Mouse (Mus musculus): Measurements from ENCODE around the gene Slc39a1. TPM values are rescaled to one million over a fixed set of nuclear protein-coding genes. Genes with fewer than 3 reads are reported as not detected.

The Slc39a1 gene
- polyA plus RNA-seq (2014; fragmentation: Illumina TruSeq; extraction: RNeasy Lipid Tissue Mini Kit (QIAGEN cat#74804); ENCODE audit: low read depth, low replicate concordance) = 57.5 TPM

DNA sequence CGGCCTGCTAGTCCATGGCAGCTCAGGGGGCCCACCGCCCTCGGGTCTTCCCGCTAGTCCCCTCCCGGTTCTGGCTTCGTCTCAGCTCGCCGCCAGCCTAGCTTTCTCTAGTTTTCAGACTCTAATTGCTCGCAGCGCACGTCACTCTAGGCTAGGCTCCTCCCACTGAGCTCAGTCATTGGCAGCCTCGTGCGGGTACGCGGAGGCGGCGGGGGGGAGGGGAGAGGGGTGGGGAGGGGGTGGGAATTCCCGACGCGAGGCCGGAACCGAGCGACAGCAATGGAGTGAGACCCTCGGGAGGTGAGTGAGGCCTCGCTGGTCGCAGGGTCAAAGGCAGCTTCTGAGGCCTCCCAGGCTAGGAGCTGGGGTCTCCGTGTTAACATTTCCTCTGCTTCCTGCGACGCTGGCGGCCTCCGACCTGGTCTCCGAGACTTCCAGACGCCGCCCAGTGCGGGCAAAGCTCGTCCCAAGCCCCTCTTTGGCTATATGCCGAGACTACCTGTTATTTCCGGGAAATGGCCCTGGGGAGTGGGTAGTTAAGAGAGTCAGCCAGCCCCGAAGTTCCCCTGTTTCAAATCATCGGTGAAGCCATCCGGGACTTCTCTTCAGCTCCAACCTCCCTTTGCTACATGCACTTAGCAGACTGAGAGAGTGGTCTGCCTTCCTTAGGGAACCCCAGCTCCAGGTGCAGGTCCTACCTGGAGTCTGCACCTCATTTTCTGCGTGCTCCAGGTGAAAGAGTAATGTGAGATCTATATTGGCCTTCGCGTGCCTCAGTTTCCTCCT, at the start of gene Slc39a1:
Slc39a1 (plus strand) TSS at position 213 of the 786 bp plus-strand sequence.

GRCm38 (mm10) chr3:90213377-90213866, 34.5 kb upstream of the Slc39a1 start, which contains the start of the genes Rps27 and Rab13:
Gene Rps27, minus strand, starts transcription at chr3:90213651.
Gene Rab13, plus strand, starts transcription at chr3:90213695.

GRCm38 (mm10) chr3:90231507-90232333, 16.3 kb upstream of the Slc39a1 start, which contains the start of gene Jtb:
Gene Jtb, plus strand, starts transcription at chr3:90231597.

DNA sequence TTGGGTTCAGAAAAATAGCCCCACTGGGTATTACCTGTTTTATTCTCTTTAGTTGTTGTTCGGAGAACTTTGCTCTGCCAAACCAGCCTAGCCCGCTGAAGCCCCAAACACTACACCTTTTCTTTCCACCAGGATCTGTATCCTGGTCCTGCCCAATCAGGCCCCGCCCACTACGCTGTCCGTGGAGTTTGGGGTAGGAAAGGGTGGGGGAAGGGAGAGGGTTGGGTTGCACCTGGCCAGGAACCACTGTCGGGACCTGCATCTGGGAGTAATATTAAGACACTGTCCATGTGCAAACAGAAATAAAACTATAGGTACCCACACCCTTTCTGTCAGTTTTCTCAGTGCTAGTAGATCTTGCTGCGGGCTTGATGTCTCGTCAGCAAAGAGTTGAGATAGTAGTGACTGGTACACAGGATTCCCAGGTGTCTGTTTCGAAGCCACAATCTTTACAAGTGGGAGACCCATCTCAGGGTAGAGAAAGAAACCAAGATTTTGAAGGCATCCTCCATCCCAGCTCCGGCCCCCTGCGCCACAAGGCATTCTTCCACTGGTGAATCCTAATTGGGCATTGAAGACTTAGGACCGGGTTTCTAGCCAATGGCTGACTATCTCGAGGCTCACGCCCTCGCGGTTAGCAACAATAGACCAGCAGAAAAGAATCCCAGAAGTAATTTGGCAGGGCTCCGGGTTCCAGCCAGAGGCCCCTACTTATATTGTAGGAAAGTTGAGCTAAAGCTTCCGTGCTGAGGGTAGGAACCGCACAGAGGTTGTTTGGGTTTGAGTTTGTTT, 4.8 kb upstream of the Slc39a1 start, which contains the start of gene Creb3l4:
Creb3l4 (minus strand) TSS at position 529 of the 792 bp plus-strand sequence.

DNA sequence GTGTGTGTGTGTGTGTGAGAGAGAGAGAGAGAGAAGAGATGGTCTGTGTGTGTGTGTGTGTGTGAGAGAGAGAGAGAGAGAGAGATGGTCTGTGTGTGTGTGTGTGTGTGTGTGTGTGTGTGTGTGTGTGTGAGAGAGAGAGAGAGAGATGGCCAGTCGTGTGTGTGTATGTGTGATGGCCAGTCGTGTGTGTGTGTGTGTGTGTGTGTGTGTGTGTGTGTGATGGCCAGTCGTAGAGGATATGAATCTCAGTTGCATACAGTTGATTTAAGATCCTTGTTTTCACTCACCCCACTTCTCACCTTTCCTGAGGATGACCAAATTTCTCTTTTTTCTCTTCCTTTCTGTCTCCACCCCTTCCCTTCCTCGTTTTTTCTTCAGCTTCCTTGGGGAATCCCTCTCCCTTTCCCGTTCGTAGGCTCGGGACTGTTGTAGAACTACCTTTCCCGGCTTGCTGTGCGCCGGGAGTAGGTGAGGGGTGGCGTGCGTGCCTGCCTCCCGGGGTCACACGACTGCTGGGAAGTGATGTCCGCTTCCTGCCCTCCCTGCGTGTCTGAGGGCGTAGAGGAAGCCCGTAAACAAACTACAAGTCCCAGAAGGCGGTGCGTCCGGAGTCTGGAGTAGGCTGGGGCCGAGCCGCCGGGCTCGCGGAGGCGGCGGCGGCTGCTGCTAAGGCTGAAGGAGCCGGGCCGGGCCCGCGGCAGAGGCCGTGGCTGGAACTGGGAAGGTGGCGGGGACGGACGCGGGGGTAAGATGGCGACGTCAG, 5.9 kb downstream of the Slc39a1 start, which contains the start of gene Crtc2:
Crtc2 (plus strand) TSS at position 511 of the 766 bp plus-strand sequence.

GRCm38 (mm10) chr3:90265034-90265931, 17.3 kb downstream of the Slc39a1 start, which contains the start of gene Dennd4b:
Gene Dennd4b, plus strand, starts transcription at chr3:90265185.

DNA sequence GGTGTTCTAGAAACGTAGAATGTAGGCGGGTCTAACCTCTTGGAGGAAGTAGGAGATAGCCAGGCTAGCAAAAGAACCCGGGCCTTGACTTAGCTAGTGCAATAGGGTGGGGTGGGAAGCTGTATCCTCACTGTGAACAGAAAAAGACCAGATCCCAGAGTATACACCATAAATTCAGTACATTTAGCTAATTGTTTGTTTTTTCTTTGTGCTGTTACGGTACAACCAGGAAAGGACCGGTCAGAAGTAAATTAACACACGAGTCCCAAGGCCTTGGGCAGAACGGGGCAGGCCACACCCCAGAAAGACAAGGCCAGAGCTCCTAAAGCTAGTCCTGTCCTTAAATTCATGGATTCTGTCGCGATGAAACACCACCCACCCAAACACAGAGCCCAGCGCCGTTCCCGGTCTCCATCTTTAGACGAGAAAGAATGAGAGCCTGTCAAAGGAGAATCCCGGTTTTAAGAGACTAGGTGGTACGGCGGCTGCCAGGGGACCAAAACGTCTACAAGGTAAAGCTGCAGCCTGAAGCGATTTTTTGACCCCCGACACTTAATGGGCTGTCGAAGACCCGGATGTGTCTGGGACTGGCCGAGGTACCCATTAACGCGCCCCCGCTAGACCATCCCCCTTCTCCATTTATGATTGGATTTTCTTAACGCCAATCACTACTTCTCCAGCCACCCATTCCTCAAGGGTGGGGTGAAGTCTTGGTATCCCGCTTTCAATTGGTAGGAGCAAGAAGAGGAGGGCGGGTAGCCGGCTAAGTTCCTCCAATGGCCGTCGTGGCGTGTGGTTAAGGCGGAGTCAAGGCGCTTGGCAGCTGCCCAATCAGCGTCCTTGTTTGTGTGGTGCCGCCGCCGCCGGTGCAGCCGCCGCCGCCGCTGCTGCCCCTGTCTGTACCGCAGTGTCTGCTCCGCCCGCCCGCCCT, 44.6 kb downstream of the Slc39a1 start, which contains the start of gene Gatad2b:
Gatad2b (plus strand) TSS at position 834 of the 931 bp plus-strand sequence.

Other genes starting within 250 kb of the Slc39a1 start
- gene Hax1, start 249.4 kb upstream of the Slc39a1 start, polyA plus RNA-seq (2014; fragmentation: Illumina TruSeq; extraction: RNeasy Lipid Tissue Mini Kit (QIAGEN cat#74804); ENCODE audit: low read depth, low replicate concordance) = 68.6 TPM
- 60.0 TPM for gene 4933434E20Rik, start 196.5 kb upstream of the Slc39a1 start, polyA plus RNA-seq (2014; fragmentation: Illumina TruSeq; extraction: RNeasy Lipid Tissue Mini Kit (QIAGEN cat#74804); ENCODE audit: low read depth, low replicate concordance)
- 36.7 TPM for gene Ubap2l, start 195.5 kb upstream of the Slc39a1 start, polyA plus RNA-seq (2014; fragmentation: Illumina TruSeq; extraction: RNeasy Lipid Tissue Mini Kit (QIAGEN cat#74804); ENCODE audit: low read depth, low replicate concordance)
- gene Tpm3, start 175.5 kb upstream of the Slc39a1 start, polyA plus RNA-seq (2014; fragmentation: Illumina TruSeq; extraction: RNeasy Lipid Tissue Mini Kit (QIAGEN cat#74804); ENCODE audit: low read depth, low replicate concordance) = 75.3 TPM
- gene Nup210l, start 144.0 kb upstream of the Slc39a1 start, polyA plus RNA-seq (2014; fragmentation: Illumina TruSeq; extraction: RNeasy Lipid Tissue Mini Kit (QIAGEN cat#74804); ENCODE audit: low read depth, low replicate concordance) = not detected
- 676 TPM for gene Rps27, start 34.5 kb upstream of the Slc39a1 start, polyA plus RNA-seq (2014; fragmentation: Illumina TruSeq; extraction: RNeasy Lipid Tissue Mini Kit (QIAGEN cat#74804); ENCODE audit: low read depth, low replicate concordance)
- gene Rab13, start 34.5 kb upstream of the Slc39a1 start, polyA plus RNA-seq (2014; fragmentation: Illumina TruSeq; extraction: RNeasy Lipid Tissue Mini Kit (QIAGEN cat#74804); ENCODE audit: low read depth, low replicate concordance) = 3.8 TPM
- 93.3 TPM for gene Jtb, start 16.6 kb upstream of the Slc39a1 start, polyA plus RNA-seq (2014; fragmentation: Illumina TruSeq; extraction: RNeasy Lipid Tissue Mini Kit (QIAGEN cat#74804); ENCODE audit: low read depth, low replicate concordance)
- gene Creb3l4, start 4.7 kb upstream of the Slc39a1 start, polyA plus RNA-seq (2014; fragmentation: Illumina TruSeq; extraction: RNeasy Lipid Tissue Mini Kit (QIAGEN cat#74804); ENCODE audit: low read depth, low replicate concordance) = not detected
- gene Crtc2, start 6.0 kb downstream of the Slc39a1 start, polyA plus RNA-seq (2014; fragmentation: Illumina TruSeq; extraction: RNeasy Lipid Tissue Mini Kit (QIAGEN cat#74804); ENCODE audit: low read depth, low replicate concordance) = 12.9 TPM
- gene Dennd4b, start 17.0 kb downstream of the Slc39a1 start, polyA plus RNA-seq (2014; fragmentation: Illumina TruSeq; extraction: RNeasy Lipid Tissue Mini Kit (QIAGEN cat#74804); ENCODE audit: low read depth, low replicate concordance) = 0.87 TPM
- gene Gatad2b, start 45.0 kb downstream of the Slc39a1 start, polyA plus RNA-seq (2014; fragmentation: Illumina TruSeq; extraction: RNeasy Lipid Tissue Mini Kit (QIAGEN cat#74804); ENCODE audit: low read depth, low replicate concordance) = 13.4 TPM
- gene Slc27a3, start 141.8 kb downstream of the Slc39a1 start, polyA plus RNA-seq (2014; fragmentation: Illumina TruSeq; extraction: RNeasy Lipid Tissue Mini Kit (QIAGEN cat#74804); ENCODE audit: low read depth, low replicate concordance) = not detected
- 3.6 TPM for gene Ints3, start 185.4 kb downstream of the Slc39a1 start, polyA plus RNA-seq (2014; fragmentation: Illumina TruSeq; extraction: RNeasy Lipid Tissue Mini Kit (QIAGEN cat#74804); ENCODE audit: low read depth, low replicate concordance)
- gene Npr1, start 217.7 kb downstream of the Slc39a1 start, polyA plus RNA-seq (2014; fragmentation: Illumina TruSeq; extraction: RNeasy Lipid Tissue Mini Kit (QIAGEN cat#74804); ENCODE audit: low read depth, low replicate concordance) = 3.0 TPM
- 16.2 TPM for gene Ilf2, start 228.0 kb downstream of the Slc39a1 start, polyA plus RNA-seq (2014; fragmentation: Illumina TruSeq; extraction: RNeasy Lipid Tissue Mini Kit (QIAGEN cat#74804); ENCODE audit: low read depth, low replicate concordance)
- gene Snapin, start 242.9 kb downstream of the Slc39a1 start, polyA plus RNA-seq (2014; fragmentation: Illumina TruSeq; extraction: RNeasy Lipid Tissue Mini Kit (QIAGEN cat#74804); ENCODE audit: low read depth, low replicate concordance) = 31.9 TPM